Mouse (Mus musculus): ENCODE data around the gene Casp7.

GRCm38 (mm10) chr19:56459154-56460050 is 62.5 kb downstream of the Casp7 start:
- TF ChIP-seq POLR2A (IDR thresholded peaks at IDR 0.05; ENCODE audit: borderline replicate concordance, insufficient read depth, low read length) (no peak), CTCF (IDR thresholded peaks at IDR 0.05; ENCODE audit: borderline replicate concordance, insufficient read depth, low read depth, low read length) (no peak)

Measured in cerebellum, adult 2 months (tissue).